Mouse (Mus musculus) gastrocnemius, postnatal 36 days (tissue): Measurements from ENCODE around the gene Ptprm. TPM values are rescaled to one million over a fixed set of nuclear protein-coding genes. Genes with fewer than 3 reads are reported as not detected.
"Not testable (repeated sequence)": the region's sequence is repeated elsewhere in the genome, so short reads cannot be mapped to it uniquely, and the experiment has no call there.

ENCODE experiments used
- DNase-seq, 2 experiments: peaks; one replicate each; pipeline ENCODE4 v3.0.0; 2022
- intact Hi-C: fragments of 180-260 bp; cut with DNase I; formaldehyde crosslinking; loops from one replicate; pipeline ENCODE4 v1.15.1; 2025
- total RNA-seq, 2 experiments: library from RNA; stranded (reverse); gene quantifications; 2 replicates each; pipeline ENCODE4 v1.2.3; 2021

Ptprm gene
- total RNA-seq, 2 experiments from 2014 or later, result 19.9 to 22.4 TPM

- DNase-seq, result no peak
- intact Hi-C loops, result no loop called here
These were observed 442.1 kb downstream of the Ptprm start for GRCm38 (mm10) chr17:66912120-66912519.

- intact Hi-C loops, result no loop called here
- no peak for DNase-seq
These were observed 444.4 kb downstream of the Ptprm start for GRCm38 (mm10) chr17:66909901-66910300.

GRCm38 (mm10) chr17:66908921-66909320, 445.3 kb downstream of the Ptprm start:
- DNase-seq, result no peak
- intact Hi-C loops, result no loop called here

GRCm38 (mm10) chr17:66894181-66894580, 460.1 kb downstream of the Ptprm start:
- DNase-seq, result no peak
- intact Hi-C loops, result no loop called here

- no peak for DNase-seq
- intact Hi-C loops, result no loop called here
These were observed 462.3 kb downstream of the Ptprm start for GRCm38 (mm10) chr17:66891916-66892315.

- no peak for DNase-seq
- intact Hi-C loops, result no loop called here
These were observed 463.0 kb downstream of the Ptprm start for GRCm38 (mm10) chr17:66891067-66891862.

- no peak for DNase-seq
- intact Hi-C loops, result no loop called here
These were observed 472.0 kb downstream of the Ptprm start for GRCm38 (mm10) chr17:66882304-66882703.

GRCm38 (mm10) chr17:66880969-66881701, 473.1 kb downstream of the Ptprm start:
- intact Hi-C loops, result no loop called here
- no peak for DNase-seq

GRCm38 (mm10) chr17:66879151-66879550, 475.1 kb downstream of the Ptprm start:
- no peak for DNase-seq
- intact Hi-C loops, result no loop called here

- DNase-seq, result no peak
- intact Hi-C loops, result no loop called here
These were observed 476.7 kb downstream of the Ptprm start for GRCm38 (mm10) chr17:66877582-66877981.

- intact Hi-C loops, result no loop called here
- DNase-seq, result no peak
These were observed 479.4 kb downstream of the Ptprm start for GRCm38 (mm10) chr17:66874810-66875209.

- no peak for DNase-seq
- intact Hi-C loops, result no loop called here
These were observed 482.9 kb downstream of the Ptprm start for GRCm38 (mm10) chr17:66871396-66871795.

GRCm38 (mm10) chr17:66869581-66870002, 484.7 kb downstream of the Ptprm start:
- no peak for DNase-seq
- intact Hi-C loops, result no loop called here

GRCm38 (mm10) chr17:66864441-66864840, 489.8 kb downstream of the Ptprm start:
- intact Hi-C loops, result no loop called here
- DNase-seq, result no peak

GRCm38 (mm10) chr17:66861557-66861956, 492.7 kb downstream of the Ptprm start:
- peak in 1 of 2 experiments; percentile 8 for DNase-seq
- intact Hi-C loops, result no loop called here

GRCm38 (mm10) chr17:66858757-66859156, 495.5 kb downstream of the Ptprm start:
- DNase-seq, result no peak
- intact Hi-C loops, result no loop called here

- intact Hi-C loops, result no loop called here
- no peak for DNase-seq
These were observed 501.8 kb downstream of the Ptprm start for GRCm38 (mm10) chr17:66852496-66852895.

- intact Hi-C loops, DNase-seq: not testable (repeated sequence)
These were observed 507.2 kb downstream of the Ptprm start for GRCm38 (mm10) chr17:66847011-66847410.

GRCm38 (mm10) chr17:66822347-66822746, 531.9 kb downstream of the Ptprm start:
- intact Hi-C loops, result no loop called here
- no peak for DNase-seq

- no peak for DNase-seq
- intact Hi-C loops, result no loop called here
These were observed 536.9 kb downstream of the Ptprm start for GRCm38 (mm10) chr17:66817380-66817779.

- intact Hi-C loops, result no loop called here
These were observed 538.3 kb downstream of the Ptprm start for GRCm38 (mm10) chr17:66815921-66816320.

GRCm38 (mm10) chr17:66813786-66814185, 540.5 kb downstream of the Ptprm start:
- intact Hi-C loops, result no loop called here
- DNase-seq, result no peak

More at GRCm38 (mm10) chr17:66815921-66816320, 538.3 kb downstream of the Ptprm start:
- no peak for DNase-seq
